Mouse (Mus musculus) frontal cortex, postnatal 14 days (tissue): Measurements from ENCODE around the gene Klk1b27.
"Not testable (repeated sequence)": the region's sequence is repeated elsewhere in the genome, so short reads cannot be mapped to it uniquely, and the experiment has no call there.

Experiments used
- DNase-seq, 2 experiments: peaks; one replicate each; pipeline ENCODE4 v3.0.0; 2022; ENCODE audit warnings: low spot score in 2 of 2

The Klk1b27 gene

DNA sequence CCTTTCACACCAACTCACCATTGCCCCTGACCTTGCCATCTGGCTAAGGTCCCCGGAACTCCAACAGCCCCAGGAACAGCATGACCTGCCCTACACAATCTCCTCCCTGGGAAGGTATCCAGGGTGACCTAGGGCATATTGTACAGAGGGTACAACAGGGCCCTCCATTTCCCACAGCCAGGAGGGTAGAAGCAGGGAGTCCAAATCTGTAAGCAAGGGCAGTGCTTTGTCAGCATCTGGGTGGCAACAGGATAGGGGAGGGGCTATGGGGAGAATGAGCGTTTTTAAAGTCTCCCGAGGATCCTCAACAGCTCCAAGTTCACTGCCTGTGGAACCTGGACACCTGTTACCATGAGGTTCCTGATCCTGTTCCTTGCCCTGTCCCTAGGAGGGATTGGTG, at the start of gene Klk1b27:
Gene Klk1b27 (plus strand): TSS at position 301 of the 400 bp plus-strand sequence.
- DNase-seq: not testable (repeated sequence)

- no peak for DNase-seq
These were observed 47.2 kb upstream of the Klk1b27 start for GRCm38 (mm10) chr7:44004847-44005246.

DNA sequence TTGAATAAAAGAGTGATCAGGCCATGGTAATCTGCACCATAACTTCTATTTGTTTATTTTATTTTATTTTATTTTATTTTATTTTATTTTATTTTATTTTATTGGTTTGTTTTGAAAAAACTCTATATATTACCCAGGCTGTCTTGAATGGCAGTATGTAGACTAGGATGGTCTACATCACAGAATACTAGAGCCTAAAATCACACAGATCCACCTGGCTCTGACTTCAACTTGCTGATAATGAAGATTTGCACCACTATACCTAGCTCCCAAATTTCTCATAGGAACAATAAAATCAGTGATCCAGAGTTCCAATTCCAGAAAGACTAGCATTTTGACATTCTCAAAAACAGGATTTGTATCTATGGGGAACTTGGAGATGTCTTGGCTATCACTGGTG, 40.2 kb upstream of the Klk1b27 start, which contains the start of gene Klk1b26:
Gene Klk1b26 (plus strand): TSS at position 301 of the 400 bp plus-strand sequence.
- DNase-seq: not testable (repeated sequence)

DNA sequence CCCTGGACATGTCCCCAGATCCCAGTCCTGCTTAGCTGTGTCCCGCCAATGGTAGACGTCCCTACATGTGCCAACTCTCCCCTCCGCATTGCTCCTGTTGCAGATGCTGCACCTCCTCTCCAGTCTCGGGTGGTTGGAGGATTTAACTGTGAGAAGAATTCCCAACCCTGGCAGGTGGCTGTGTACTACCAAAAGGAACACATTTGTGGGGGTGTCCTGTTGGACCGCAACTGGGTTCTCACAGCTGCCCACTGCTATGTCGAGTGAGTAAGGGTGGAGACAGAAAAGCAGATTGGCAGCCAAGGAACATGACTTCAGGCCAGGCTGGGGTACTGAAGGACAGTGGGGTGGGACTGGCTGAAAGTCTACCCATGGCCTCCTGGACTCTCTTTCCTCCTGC, 37.4 kb upstream of the Klk1b27 start:
- DNase-seq: not testable (repeated sequence)

DNA sequence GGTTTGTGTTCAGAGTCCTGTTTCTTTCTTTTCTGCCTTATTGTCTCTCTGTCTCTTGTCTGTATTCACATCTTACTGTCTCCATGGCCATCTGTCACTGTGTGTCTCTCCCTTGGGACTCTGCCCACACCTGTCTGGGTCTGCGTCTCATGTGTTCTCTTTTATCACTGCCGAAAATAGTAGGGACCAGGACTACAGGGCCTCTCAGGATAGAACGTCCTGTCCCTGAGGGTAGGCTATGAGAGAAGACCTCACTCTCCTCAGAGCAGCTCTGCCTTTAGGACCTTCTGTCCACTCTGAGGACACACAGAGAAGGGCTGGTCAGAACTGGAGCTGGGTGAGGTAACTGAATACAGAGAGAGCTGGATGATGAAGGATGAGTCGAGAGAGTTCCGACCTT, 37.0 kb upstream of the Klk1b27 start:
- DNase-seq: no peak

DNA sequence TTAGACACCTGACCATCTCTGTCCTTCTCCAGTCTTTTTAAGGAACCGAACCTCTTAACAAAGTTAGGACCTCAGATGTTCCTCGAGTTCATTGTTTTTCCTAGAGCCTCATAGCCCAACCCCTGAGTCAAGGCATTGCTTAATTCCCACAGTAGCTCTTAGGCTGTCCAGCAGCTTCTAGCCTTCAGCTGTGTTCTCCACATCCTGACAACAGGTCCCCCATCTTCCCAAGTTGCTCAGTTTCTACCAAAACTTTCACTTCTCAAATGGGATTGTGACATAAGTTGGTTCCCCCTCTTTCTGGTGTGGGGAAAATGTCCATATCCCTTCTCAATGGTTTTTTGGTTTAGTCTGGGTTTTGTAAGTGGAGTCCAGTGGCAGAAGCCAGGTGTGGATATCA, 20.0 kb downstream of the Klk1b27 start:
- DNase-seq: no peak

DNA sequence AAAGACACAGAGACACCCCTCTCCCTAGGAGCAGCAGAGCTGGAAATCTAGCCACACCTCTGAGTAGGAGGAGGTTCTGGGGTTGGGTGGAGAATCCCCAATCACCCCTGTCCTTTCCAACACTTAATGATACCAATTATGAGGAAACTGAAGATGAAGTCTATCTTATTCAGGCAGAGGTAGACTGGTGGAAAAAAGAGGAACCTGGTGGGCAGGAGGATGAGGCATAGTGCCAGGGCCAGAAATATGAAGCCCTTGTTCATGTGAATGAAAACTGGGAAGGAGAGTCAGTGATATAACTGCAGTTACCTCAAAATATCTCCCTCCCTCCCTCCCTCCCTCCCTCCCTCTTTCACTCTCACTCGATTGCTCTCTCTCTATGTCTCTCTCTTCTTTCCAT, 25.6 kb downstream of the Klk1b27 start:
- no peak for DNase-seq

- no peak for DNase-seq
These were observed 44.0 kb downstream of the Klk1b27 start for GRCm38 (mm10) chr7:44096111-44096510.

GRCm38 (mm10) chr7:44102028-44102427, 49.9 kb downstream of the Klk1b27 start, which contains the start of gene Klk1b21:
TSS of gene Klk1b21 (plus strand) at chr7:44102328.
- not testable (repeated sequence) for DNase-seq
